Mouse (Mus musculus) embryonic facial prominence, embryonic 14.5 days (tissue): ENCODE data around the gene Srgap1. TPM values are rescaled to one million over a fixed set of nuclear protein-coding genes. Genes with fewer than 3 reads are reported as not detected.

Source experiments
- ATAC-seq: fragments of 200-750 bp; cut with Nextera tagmentation; 2 replicates; pipeline ENCODE4 v1.8.0; 2017; ENCODE audit warnings: low read depth, moderate number of reproducible peaks, moderate TSS enrichment
- DNase-seq: peaks from one replicate; pipeline ENCODE4 v3.0.0-alpha.2; 2015; ENCODE audit warnings: low spot score
- H3K27ac ChIP-seq: fragments of 300-500 bp; sonication (generic); replicated peaks from 2 replicates; pipeline ENCODE4 v1.5.1; 2014; ENCODE audit warnings: low read depth, mild to moderate bottlenecking, low read length, moderate library complexity
- H3K27me3 ChIP-seq: fragments of 300-500 bp; sonication (generic); replicated peaks from 2 replicates; pipeline ENCODE4 v1.6.1; 2014; ENCODE audit warnings: low read length; ENCODE audit not compliant: control insufficient read depth, insufficient read depth
- H3K36me3 ChIP-seq: fragments of 300-500 bp; sonication (generic); 2 replicates; pipeline ENCODE4 v1.6.1; 2014; ENCODE audit warnings: low read length, mixed read lengths; ENCODE audit not compliant: control insufficient read depth, insufficient read depth
- H3K4me1 ChIP-seq: fragments of 300-500 bp; sonication (generic); 2 replicates; pipeline ENCODE4 v1.6.1; 2014; ENCODE audit warnings: antibody characterized with exemption, low read length; ENCODE audit not compliant: control insufficient read depth, insufficient read depth
- H3K4me2 ChIP-seq: fragments of 300-500 bp; sonication (generic); 2 replicates; pipeline ENCODE4 v1.6.1; 2014; ENCODE audit warnings: low read depth, mild to moderate bottlenecking, low read length, moderate library complexity, mixed read lengths
- H3K4me3 ChIP-seq: fragments of 300-500 bp; sonication (generic); 2 replicates; pipeline ENCODE4 v1.5.1; 2014; ENCODE audit warnings: low read depth, mild to moderate bottlenecking, low read length
- H3K9ac ChIP-seq: fragments of 300-500 bp; sonication (generic); 2 replicates; pipeline ENCODE4 v1.6.1; 2014; ENCODE audit warnings: low read depth, mild to moderate bottlenecking, low read length, moderate library complexity, mixed read lengths
- H3K9me3 ChIP-seq: fragments of 300-500 bp; sonication (generic); 2 replicates; pipeline ENCODE4 v1.6.1; 2016; ENCODE audit warnings: low read length; ENCODE audit not compliant: control insufficient read depth
- WGBS: fragments of 180-500 bp; shearing (Covaris S2); extraction: QIAGEN DNeasy Blood & Tissue Kit; methylation state at CpG from one replicate; pipeline ENCODE4 v1.1.7; 2014; 5-methylcytosine and 5-hydroxymethylcytosine counted together
- polyA plus RNA-seq: library from polyadenylated mRNA; unstranded; fragments of >200 nt; fragmentation: Nextera tagmentation; extraction: Ambion mirVana; gene quantifications from 2 replicates; pipeline ENCODE4 v1.2.1, GENCODE M21; 2014

Gene Srgap1
- polyA plus RNA-seq, 1 experiment from 2014 or later: 11.1 TPM

DNA sequence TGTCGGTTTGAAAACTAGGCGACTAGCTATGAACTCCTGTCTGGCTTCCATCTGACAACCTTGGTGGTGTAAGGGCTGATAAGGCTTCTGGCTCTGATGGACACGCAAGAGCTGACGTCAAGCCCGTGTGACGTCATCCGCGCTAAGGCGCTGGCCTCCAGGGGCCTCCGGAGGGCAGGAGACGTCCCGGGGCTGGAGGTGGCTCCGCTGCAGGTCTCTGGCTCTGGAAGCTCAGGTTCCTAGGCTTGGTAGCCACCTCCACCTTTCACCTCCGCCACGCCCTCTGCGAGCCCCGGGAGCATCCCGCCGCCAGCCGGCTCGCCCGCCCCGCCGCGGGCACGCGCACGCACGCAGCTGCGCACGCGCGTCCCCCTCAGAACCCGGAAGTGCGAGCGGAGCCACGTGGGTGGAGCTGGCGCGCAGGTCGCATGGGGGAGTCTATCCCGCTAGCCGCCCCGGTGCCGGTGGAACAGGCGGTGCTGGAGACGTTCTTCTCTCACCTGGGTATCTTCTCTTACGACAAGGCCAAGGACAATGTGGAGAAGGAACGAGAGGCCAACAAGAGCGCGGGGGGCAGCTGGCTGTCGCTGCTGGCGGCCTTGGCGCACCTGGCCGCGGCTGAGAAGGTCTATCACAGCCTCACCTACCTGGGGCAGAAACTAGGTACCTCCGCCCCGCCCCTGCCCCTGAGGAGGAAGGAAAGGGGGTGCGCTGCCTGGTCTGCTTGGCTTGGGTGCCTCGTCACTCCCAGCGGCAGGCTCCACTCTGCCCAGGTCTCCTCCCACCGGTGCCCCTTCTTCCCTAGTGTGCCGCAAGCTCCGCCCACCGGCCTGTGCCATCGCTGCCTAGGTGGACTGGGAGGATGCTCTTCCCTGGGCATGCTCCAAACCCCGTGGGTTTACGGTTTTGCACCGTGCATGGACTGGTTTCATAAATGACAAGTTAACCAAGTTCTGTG lies 307.3 kb downstream of the Srgap1 start, which contains the start of gene BC048403:
Gene BC048403, plus strand, starts transcription at position 390 of the 958 bp plus-strand sequence.
- under 1% methylated on average over 41 of the region's 68 CpGs for WGBS
- Histone ChIP-seq H3K27me3 (no peaks in the 10 kb centered on the region), H3K4me3 (peak within 1 kb of the TSS; percentile 88), H3K4me2 (peak within 1 kb of the TSS; percentile 97), H3K4me1 (peaks cover 4% of the 10 kb centered on the region), H3K9ac (peak within 1 kb of the TSS; percentile 81), H3K9me3 (no peaks in the 10 kb centered on the region), H3K36me3 (no peaks in the 10 kb centered on the region), H3K27ac (no peak within 1 kb of the TSS; the same call in 1 of the 2 replicates)
- DNase-seq (peak; percentile 87), ATAC-seq (peak; percentile 93)

DNA sequence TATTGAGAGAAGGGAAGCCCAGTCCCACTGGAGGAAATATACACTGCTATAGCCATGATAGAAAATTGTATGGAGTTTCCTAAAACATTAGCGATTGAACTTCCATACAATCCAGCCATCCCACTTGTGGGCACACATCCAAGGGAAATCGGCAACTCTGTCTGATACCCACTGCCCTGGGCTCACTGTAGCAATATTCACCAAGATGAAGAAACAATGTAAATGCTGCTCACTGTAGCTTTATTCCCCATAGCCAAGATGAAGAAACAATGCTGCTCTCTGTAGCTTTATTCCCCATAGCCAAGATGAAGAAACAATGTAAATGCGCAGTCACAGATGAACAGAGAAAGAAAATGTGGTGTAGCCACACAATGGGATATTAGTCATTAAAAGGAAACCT lies 309.9 kb downstream of the Srgap1 start:
- Histone ChIP-seq H3K36me3 (no peaks in the 10 kb centered on the region), H3K27me3 (no peaks in the 10 kb centered on the region), H3K9ac (no peak overlapping the region), H3K4me1 (peaks cover 4% of the 10 kb centered on the region), H3K27ac (no peak overlapping the region), H3K4me2 (no peak overlapping the region), H3K4me3 (no peak overlapping the region), H3K9me3 (no peaks in the 10 kb centered on the region)
- ATAC-seq (no peak), DNase-seq (no peak)
- WGBS: 80% methylated on average over 3 of the region's 3 CpGs

DNA sequence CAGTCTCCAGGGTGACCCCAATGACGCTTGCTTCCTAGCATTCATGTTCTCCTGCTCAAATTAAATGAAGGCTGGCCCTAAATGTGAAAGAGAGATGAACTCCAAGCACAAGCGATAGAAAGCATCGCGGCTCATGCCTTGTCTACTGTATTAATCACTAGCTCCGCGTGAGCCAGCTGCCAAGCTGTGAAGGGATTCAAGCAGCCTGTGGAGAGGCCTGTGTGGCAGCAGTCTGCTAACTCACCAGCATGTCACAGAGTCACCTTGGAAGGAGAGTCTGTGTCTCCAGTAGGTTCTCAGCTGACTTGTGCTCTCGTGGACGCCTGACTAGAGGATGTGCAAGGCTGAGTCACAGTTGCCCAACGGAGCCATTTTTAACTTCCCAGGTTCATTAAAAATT lies 314.6 kb downstream of the Srgap1 start:
- Histone ChIP-seq H3K4me2 (no peak overlapping the region), H3K4me3 (no peak overlapping the region), H3K4me1 (no peaks in the 10 kb centered on the region), H3K27ac (no peak overlapping the region), H3K36me3 (no peaks in the 10 kb centered on the region), H3K9me3 (no peaks in the 10 kb centered on the region), H3K27me3 (no peaks in the 10 kb centered on the region), H3K9ac (no peak overlapping the region)
- no peak for ATAC-seq
- no peak for DNase-seq
- WGBS: 86% methylated on average over 9 of the region's 9 CpGs

DNA sequence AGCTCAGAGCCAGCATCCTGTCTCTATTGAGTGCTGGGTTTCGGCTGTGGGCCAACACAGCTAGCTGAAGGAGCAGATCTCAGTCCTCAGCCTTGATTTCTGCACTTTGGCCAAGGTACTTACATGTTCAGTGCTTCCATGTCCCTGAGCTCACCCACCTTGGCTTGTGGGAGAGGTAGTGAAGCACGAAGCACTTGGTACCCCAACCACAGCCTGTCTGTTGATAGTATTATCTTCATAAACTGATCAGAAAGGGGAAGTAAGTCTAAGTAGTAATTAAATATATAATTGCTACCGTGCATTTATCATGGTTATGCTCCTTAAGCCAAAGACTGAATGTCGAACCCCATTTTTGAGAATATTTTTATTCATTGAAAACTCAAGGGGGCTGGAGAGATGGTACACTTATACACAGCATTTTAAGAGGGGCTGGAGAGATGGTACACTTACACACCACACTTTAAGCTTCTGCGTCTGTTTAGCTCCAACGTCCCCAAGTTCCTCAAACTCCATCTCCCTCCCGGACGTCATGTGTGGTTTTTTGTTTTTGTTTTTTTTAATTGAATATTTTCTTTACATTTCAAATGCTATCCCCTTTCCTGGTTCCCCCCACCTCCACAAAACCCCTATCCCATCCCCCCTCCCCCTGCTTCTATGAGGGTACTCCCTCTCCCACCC lies 315.9 kb downstream of the Srgap1 start:
- Histone ChIP-seq H3K4me3 (no peak overlapping the region), H3K4me2 (no peak overlapping the region), H3K4me1 (no peaks in the 10 kb centered on the region), H3K9me3 (no peaks in the 10 kb centered on the region), H3K27ac (no peak overlapping the region), H3K27me3 (no peaks in the 10 kb centered on the region), H3K36me3 (no peaks in the 10 kb centered on the region), H3K9ac (no peak overlapping the region)
- ATAC-seq: no peak
- no peak for DNase-seq
- WGBS: 92% methylated on average over 8 of the region's 8 CpGs

Other genes with a start within 250 kb of the Srgap1 start
- 53.1 and 55.2 TPM in 2 replicates for gene Rxylt1, start 50.1 kb upstream of the Srgap1 start, polyA plus RNA-seq